Mouse (Mus musculus): ENCODE measurements around the gene Vmp1. TPM values are rescaled to one million over a fixed set of nuclear protein-coding genes. Genes with fewer than 3 reads are reported as not detected.
A peak's percentile ranks its signal among the peaks of the same experiment; 100 is the strongest.

The Vmp1 gene
- polyA plus RNA-seq, 1 experiment from 2014 or later, result 222 TPM

- H3K9ac ChIP-seq (ENCODE audit: low read depth, low read length), result no peak overlapping the region
- no peaks in the 10 kb centered on the region for H3K27me3 ChIP-seq (ENCODE audit: insufficient read depth, low read length)
- no peak overlapping the region for H3K4me2 ChIP-seq (ENCODE audit: low read length)
- no peak for ATAC-seq (replicated peaks; ENCODE audit: low FRiP score, low read depth)
- peaks cover 6% of the 10 kb centered on the region; the same call in 1 of the 2 replicates for H3K4me1 ChIP-seq (replicated peaks; ENCODE audit: insufficient read depth, low read length)
- no peak overlapping the region for H3K27ac ChIP-seq
- H3K9me3 ChIP-seq (replicated peaks; ENCODE audit: low read length), result no peaks in the 10 kb centered on the region
- no peak overlapping the region for H3K4me3 ChIP-seq (replicated peaks; ENCODE audit: low read depth, low read length)
- no peak for DNase-seq (ENCODE audit: low spot score)
- peaks cover 4% of the 10 kb centered on the region; the same call in 1 of the 2 replicates for H3K36me3 ChIP-seq (ENCODE audit: insufficient read depth, low read length)
- TF ChIP-seq CTCF (IDR thresholded peaks at IDR 0.05; ENCODE audit: low read depth), result no peak
- WGBS, result 90% methylated on average over 3 of the region's 3 CpGs
Measured at GRCm38 (mm10) chr11:86596976-86597375, 86.7 kb downstream of the Vmp1 start.

- Histone ChIP-seq H3K27me3 (ENCODE audit: insufficient read depth, low read length) (no peaks in the 10 kb centered on the region), H3K27ac (no peak overlapping the region; the same call in 1 of the 2 replicates), H3K4me2 (ENCODE audit: low read length) (no peak overlapping the region), H3K4me1 (replicated peaks; ENCODE audit: insufficient read depth, low read length) (peaks cover 6% of the 10 kb centered on the region; the same call in 1 of the 2 replicates), H3K9me3 (replicated peaks; ENCODE audit: low read length) (no peaks in the 10 kb centered on the region), H3K9ac (ENCODE audit: low read depth, low read length) (no peak overlapping the region), H3K36me3 (ENCODE audit: insufficient read depth, low read length) (peaks cover 4% of the 10 kb centered on the region; the same call in 1 of the 2 replicates), H3K4me3 (replicated peaks; ENCODE audit: low read depth, low read length) (no peak overlapping the region)
- no peak for TF ChIP-seq CTCF (IDR thresholded peaks at IDR 0.05; ENCODE audit: low read depth)
- WGBS, result 73% methylated on average over 7 of the region's 7 CpGs
- DNase-seq (ENCODE audit: low spot score) (peak; percentile 61), ATAC-seq (replicated peaks; ENCODE audit: low FRiP score, low read depth) (no peak)
Measured at GRCm38 (mm10) chr11:86596187-86596960, 87.3 kb downstream of the Vmp1 start.

- peaks cover 6% of the 10 kb centered on the region; the same call in 1 of the 2 replicates for H3K4me1 ChIP-seq (replicated peaks; ENCODE audit: insufficient read depth, low read length)
- H3K9ac ChIP-seq (ENCODE audit: low read depth, low read length), result no peak overlapping the region
- no peak for DNase-seq (ENCODE audit: low spot score)
- no peak for ATAC-seq (replicated peaks; ENCODE audit: low FRiP score, low read depth)
- H3K4me2 ChIP-seq (ENCODE audit: low read length), result no peak overlapping the region
- H3K27me3 ChIP-seq (ENCODE audit: insufficient read depth, low read length), result no peaks in the 10 kb centered on the region
- H3K27ac ChIP-seq, result no peak overlapping the region
- no peak for TF ChIP-seq CTCF (IDR thresholded peaks at IDR 0.05; ENCODE audit: low read depth)
- H3K9me3 ChIP-seq (replicated peaks; ENCODE audit: low read length), result no peaks in the 10 kb centered on the region
- 96% methylated on average over 6 of the region's 6 CpGs for whole genome bisulfite sequencing
- peaks cover 4% of the 10 kb centered on the region; the same call in 1 of the 2 replicates for H3K36me3 ChIP-seq (ENCODE audit: insufficient read depth, low read length)
- H3K4me3 ChIP-seq (replicated peaks; ENCODE audit: low read depth, low read length), result no peak overlapping the region
Measured at GRCm38 (mm10) chr11:86595366-86595765, 88.3 kb downstream of the Vmp1 start.

- DNase-seq (ENCODE audit: low spot score) (no peak), ATAC-seq (replicated peaks; ENCODE audit: low FRiP score, low read depth) (no peak)
- TF ChIP-seq CTCF (IDR thresholded peaks at IDR 0.05; ENCODE audit: low read depth), result no peak
- Histone ChIP-seq H3K4me2 (ENCODE audit: low read length) (no peak overlapping the region), H3K27ac (no peak overlapping the region), H3K9ac (ENCODE audit: low read depth, low read length) (no peak overlapping the region), H3K4me1 (replicated peaks; ENCODE audit: insufficient read depth, low read length) (peaks cover 6% of the 10 kb centered on the region; the same call in 1 of the 2 replicates), H3K27me3 (ENCODE audit: insufficient read depth, low read length) (no peaks in the 10 kb centered on the region), H3K4me3 (replicated peaks; ENCODE audit: low read depth, low read length) (no peak overlapping the region), H3K9me3 (replicated peaks; ENCODE audit: low read length) (no peaks in the 10 kb centered on the region), H3K36me3 (ENCODE audit: insufficient read depth, low read length) (peaks cover 4% of the 10 kb centered on the region; the same call in 1 of the 2 replicates)
- 84% methylated on average over 6 of the region's 6 CpGs for WGBS
Measured at GRCm38 (mm10) chr11:86594188-86594876, 89.3 kb downstream of the Vmp1 start.

- ATAC-seq (replicated peaks; ENCODE audit: low FRiP score, low read depth), result no peak
- Histone ChIP-seq H3K4me1 (replicated peaks; ENCODE audit: insufficient read depth, low read length) (peaks cover 6% of the 10 kb centered on the region; the same call in 1 of the 2 replicates), H3K27ac (peak overlapping the region; percentile 68)
Measured at GRCm38 (mm10) chr11:86593443-86593842, 90.2 kb downstream of the Vmp1 start.

GRCm38 (mm10) chr11:86592993-86593392 is 90.6 kb downstream of the Vmp1 start:
- 17% methylated on average over 3 of the region's 3 CpGs for WGBS
- ATAC-seq (replicated peaks; ENCODE audit: low FRiP score, low read depth) (peak; percentile 33; the same call in 1 of the 2 replicates), DNase-seq (ENCODE audit: low spot score) (peak; percentile 63)
- no peak overlapping the region for H3K4me3 ChIP-seq (replicated peaks; ENCODE audit: low read depth, low read length)
- H3K9ac ChIP-seq (ENCODE audit: low read depth, low read length), result no peak overlapping the region
- no peaks in the 10 kb centered on the region for H3K27me3 ChIP-seq (ENCODE audit: insufficient read depth, low read length)
- H3K9me3 ChIP-seq (replicated peaks; ENCODE audit: low read length), result no peaks in the 10 kb centered on the region
- no peaks in the 10 kb centered on the region for H3K36me3 ChIP-seq (ENCODE audit: insufficient read depth, low read length)
- H3K27ac ChIP-seq, result peak overlapping the region; percentile 68
- H3K4me1 ChIP-seq (replicated peaks; ENCODE audit: insufficient read depth, low read length), result peaks cover 6% of the 10 kb centered on the region; the same call in 1 of the 2 replicates
- no peak overlapping the region for H3K4me2 ChIP-seq (ENCODE audit: low read length)
- TF ChIP-seq CTCF (IDR thresholded peaks at IDR 0.05; ENCODE audit: low read depth), result no peak

More at GRCm38 (mm10) chr11:86593443-86593842, 90.2 kb downstream of the Vmp1 start:
- Histone ChIP-seq H3K4me2 (ENCODE audit: low read length) (no peak overlapping the region), H3K9me3 (replicated peaks; ENCODE audit: low read length) (no peaks in the 10 kb centered on the region), H3K36me3 (ENCODE audit: insufficient read depth, low read length) (peaks cover 4% of the 10 kb centered on the region; the same call in 1 of the 2 replicates), H3K9ac (ENCODE audit: low read depth, low read length) (no peak overlapping the region), H3K27me3 (ENCODE audit: insufficient read depth, low read length) (no peaks in the 10 kb centered on the region), H3K4me3 (replicated peaks; ENCODE audit: low read depth, low read length) (no peak overlapping the region)
- TF ChIP-seq CTCF (IDR thresholded peaks at IDR 0.05; ENCODE audit: low read depth), result no peak
- no peak for DNase-seq (ENCODE audit: low spot score)
- WGBS, result 84% methylated on average over 5 of the region's 5 CpGs

Data from kidney, postnatal 0 days (tissue).